Mouse (Mus musculus) cerebellum, adult 9-11 months (tissue): ENCODE data around the gene Chpt1.
A peak's percentile ranks its signal among the peaks of the same experiment; 100 is the strongest.
"Not testable (repeated sequence)": the region's sequence is repeated elsewhere in the genome, so short reads cannot be mapped to it uniquely, and the experiment has no call there.

Experiments
- DNase-seq: peaks from one replicate; pipeline ENCODE4 v3.0.0; 2022

Chpt1 gene

DNA sequence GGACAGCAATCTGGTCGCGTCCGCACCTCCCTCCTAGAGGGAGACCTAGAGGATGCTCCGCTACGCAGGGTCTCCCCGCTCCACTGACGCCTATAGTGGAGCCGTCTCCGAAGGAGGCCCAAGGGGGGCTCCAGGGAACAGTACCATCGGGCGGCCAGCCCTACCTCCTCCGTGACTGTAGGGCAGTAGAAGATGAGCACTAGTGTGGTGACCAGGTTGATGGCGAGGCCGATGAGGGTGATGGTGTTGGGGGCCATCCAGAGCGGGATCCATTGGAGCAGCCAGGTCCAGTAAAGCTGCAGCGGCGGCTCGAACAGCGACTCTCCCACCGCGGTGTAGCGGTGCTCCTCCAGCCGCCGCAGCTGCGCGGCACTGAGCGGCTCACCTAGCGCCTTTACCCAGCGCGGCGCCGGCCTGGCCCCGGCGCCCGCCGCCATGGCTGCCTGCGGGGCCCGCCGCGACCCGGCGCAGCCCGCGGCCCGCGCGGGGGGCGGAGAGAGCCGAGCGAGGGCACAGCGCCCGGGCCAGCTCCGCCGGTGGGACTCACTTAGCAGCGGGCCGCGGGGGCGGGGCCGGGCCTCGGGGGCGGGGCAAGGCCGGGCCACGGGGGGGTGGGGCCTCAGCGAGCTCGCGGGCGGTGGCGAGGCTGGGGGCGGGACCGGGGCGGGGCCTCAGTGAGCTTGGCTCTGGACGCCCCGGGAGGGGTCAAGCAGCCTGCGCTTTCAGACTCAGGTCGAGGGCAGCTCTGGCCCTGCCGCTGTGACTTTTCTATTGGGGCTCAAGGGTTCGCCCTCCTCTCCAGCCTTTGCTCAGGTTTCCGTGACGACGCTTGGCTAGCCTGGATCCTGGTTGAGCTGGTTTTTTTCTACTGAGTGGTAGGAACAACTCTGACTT, at the start of gene Chpt1:
Gene Chpt1 (minus strand): TSS at position 653 of the 894 bp plus-strand sequence.
- peak; percentile 88 for DNase-seq

- DNase-seq = no peak
Observed at GRCm38 (mm10) chr10:88552738-88553137, 48.9 kb upstream of the Chpt1 start.

DNA sequence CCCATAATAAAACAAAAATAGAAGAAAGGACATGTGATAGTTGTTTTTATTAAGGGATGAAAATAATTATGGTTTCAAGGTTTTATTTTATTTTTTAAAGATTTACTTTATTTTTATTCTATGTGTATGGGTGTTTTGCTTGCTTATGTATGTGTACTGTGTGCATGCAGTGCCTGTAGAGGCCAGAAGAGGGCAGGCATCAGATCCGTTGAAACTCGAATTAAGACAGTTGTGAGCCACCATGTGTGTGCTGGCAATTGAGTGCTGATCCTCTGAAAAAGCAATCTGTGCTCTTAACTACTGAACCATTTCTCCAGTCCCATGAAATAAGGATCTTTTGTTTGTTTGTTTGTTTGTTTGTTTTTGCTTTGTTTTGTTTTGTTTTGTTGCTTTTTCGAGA, 46.4 kb upstream of the Chpt1 start:
- no peak for DNase-seq

GRCm38 (mm10) chr10:88547635-88548034, 43.8 kb upstream of the Chpt1 start:
- no peak for DNase-seq

- no peak for DNase-seq
Observed at GRCm38 (mm10) chr10:88530631-88531030, 26.8 kb upstream of the Chpt1 start.

GRCm38 (mm10) chr10:88524016-88524415, 20.1 kb upstream of the Chpt1 start:
- no peak for DNase-seq

- DNase-seq = no peak
Observed at GRCm38 (mm10) chr10:88523212-88523611, 19.3 kb upstream of the Chpt1 start.

DNA sequence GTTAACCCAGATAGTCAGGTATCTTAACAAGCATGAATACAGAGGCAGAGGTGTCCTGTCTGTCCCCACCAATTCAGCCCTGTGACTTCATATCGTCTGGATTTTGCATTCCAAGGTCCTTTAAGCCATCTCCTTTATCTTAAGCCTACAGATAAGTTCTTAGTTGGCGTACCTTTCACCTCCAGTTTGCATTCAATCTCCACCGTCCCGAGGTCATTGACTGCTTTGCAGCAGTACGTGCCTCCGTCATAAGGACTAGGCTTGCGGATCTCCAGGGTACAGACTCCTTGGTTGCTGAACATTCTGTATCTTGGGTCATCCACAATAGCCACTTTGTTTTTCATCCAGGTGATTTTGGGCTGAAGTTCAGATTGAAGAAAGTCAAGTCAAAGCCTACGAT, 18.9 kb upstream of the Chpt1 start:
- no peak for DNase-seq

GRCm38 (mm10) chr10:88515049-88515448, 11.2 kb upstream of the Chpt1 start:
- not testable (repeated sequence) for DNase-seq

- no peak for DNase-seq
Observed at GRCm38 (mm10) chr10:88514495-88514894, 10.6 kb upstream of the Chpt1 start.

DNA sequence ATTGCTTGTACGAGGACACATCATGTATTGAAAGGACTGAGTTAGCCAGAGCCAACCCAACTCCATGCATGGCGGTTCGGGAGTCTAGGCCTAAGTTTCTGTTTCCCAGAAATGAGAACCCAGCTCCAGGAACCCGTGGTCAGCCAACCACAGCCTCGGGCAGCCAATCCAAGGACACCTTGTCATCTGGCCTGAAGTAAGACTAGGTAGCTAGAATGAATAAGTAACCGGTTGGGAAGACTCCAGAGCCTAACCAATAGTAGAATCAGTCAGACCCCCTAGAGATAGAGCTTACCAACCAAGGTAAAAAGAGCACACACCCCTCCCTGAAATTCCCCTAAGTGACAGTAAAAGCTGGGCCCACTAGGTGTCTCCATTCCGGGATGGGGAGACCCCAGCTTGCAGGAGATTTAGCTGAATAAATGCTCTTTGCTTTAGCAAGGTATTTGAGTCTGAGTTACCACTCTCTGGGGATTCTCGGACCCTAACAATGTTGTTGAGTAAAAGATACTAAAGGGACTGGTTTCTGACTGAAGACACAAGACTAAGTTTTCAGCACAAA, 9.8 kb upstream of the Chpt1 start:
- DNase-seq = no peak

GRCm38 (mm10) chr10:88511355-88511754, 7.5 kb upstream of the Chpt1 start:
- no peak for DNase-seq

DNA sequence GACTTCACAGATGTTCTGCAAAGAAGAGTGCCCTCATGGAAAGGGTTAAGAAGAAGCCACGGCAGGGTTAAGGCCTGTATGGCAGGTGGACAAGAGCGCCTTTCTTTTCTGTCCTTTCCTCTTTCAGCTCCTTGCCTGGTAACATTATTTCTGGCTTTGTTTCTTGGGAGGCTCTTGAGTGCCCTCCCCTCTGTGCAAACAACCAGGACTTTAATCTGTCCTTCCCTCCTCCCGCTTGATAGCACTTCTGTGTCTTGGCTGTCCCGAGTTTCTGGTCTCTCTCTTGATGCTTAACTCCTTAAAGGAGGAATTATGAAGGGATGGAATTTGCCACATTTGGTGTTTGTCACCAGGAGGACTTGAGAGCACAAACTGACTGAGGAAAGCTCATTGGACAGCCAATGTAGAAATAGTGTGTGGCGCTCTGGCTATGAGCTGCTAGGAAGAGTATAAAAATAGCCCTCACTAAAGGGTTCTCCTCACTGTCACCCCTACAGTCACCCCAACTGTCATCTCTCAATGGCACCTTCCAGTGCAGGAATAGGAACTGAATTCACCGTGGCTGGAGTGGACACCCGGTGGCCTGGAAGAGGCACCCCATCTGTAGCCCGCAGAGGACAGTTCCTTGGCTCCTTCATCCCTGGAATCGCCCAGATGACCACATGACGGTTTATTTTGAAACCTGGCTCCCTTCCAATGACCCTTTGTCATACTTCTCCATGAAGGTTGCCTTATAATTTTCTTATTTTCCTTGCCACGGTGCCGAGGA, 6.8 kb upstream of the Chpt1 start:
- no peak for DNase-seq

DNA sequence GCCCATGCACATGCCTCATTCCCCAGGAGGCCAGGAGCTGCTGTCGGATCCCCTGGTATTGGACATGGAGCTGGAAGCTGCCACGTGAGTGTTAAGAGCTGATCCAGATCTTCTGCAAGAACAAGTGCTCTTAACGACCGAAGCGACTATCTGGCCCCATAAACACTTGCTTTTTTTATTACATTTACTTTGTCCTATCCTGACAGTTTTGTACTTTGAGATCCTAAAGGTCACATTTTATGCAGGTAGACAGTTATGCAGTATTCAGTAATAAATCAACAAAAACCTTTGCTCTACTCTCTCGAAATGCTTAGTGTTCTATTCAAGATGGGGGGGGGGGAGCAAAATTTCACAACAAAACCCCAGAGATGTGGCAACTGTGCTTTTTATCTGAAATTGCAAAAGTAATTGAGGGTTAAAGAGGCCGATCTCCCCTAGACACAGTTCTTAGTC, 3.8 kb upstream of the Chpt1 start:
- no peak for DNase-seq

GRCm38 (mm10) chr10:88505256-88505655, 1.4 kb upstream of the Chpt1 start:
- no peak for DNase-seq

- DNase-seq = peak; percentile 28
Observed at GRCm38 (mm10) chr10:88504481-88504880, 608 bp upstream of the Chpt1 start.

DNA sequence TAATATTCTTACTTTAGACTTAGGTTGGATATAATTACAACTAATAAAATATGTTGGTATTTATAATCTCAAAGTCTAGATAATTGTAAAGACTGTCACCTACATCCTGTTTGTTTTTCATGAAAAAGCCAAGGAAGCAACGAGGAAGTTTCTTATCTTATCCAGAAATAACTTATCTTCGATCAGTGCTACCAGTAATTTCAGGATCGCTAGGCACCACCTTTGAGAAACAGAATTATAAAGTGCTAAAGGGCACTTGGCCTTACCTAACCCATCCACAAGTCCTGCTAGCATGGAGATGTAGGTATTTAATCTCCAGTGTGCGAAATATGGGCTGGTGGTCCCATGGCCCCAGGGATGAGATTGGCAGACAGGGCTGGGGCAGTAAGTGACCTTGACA, 954 bp downstream of the Chpt1 start:
- DNase-seq = no peak

GRCm38 (mm10) chr10:88501886-88502765, 1.7 kb downstream of the Chpt1 start:
- DNase-seq = peak; percentile 28

GRCm38 (mm10) chr10:88501370-88501769, 2.5 kb downstream of the Chpt1 start:
- DNase-seq = no peak

- no peak for DNase-seq
Observed at GRCm38 (mm10) chr10:88499993-88500392, 3.9 kb downstream of the Chpt1 start.

DNA sequence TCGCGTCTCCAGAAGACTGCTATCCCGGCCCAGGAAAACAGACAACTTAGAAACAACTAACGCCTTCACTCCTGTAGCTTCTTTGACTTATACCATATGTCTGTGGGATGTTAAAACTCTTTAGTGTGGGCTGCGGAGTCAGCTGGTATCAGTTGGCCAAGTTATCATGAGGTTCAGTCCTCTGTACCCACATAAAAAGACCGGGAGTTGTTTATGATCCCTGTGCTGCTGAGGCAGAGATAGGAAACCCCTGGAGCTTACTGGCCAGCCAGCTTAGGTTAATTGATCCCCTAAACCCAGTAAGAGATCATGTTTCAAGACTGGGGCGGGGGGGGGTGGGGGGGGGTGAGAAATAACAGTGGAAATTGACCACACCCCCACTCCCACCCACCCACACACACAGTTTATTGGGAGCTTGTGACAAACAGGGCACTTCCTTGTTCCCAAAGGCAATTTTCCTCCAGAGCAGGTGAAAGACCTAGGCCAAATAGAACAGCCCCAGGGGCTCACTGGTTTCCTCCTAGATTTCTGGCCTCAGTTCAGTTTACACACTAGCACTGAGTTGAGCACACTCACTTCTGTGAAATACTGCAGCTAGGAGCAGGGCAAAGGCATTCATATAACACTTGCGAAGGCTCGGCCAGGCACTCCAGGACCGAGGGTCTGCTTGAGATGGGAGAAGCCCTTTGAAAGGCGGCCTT, 6.9 kb downstream of the Chpt1 start:
- no peak for DNase-seq
